Mouse (Mus musculus) layer of hippocampus, adult 6 months (tissue): ENCODE data around the gene Tmod4. TPM values are rescaled to one million over a fixed set of nuclear protein-coding genes. Genes with fewer than 3 reads are reported as not detected.

ENCODE experiments used
- long read RNA-seq, 2 experiments: library from polyadenylated mRNA; unstranded; transcript quantifications; one replicate each; pipeline ENCODE4 v2.0.0; 2019 to 2020
- microRNA-seq: library from miRNA; unstranded; fragments of <30 nt; microRNA quantifications from one replicate; pipeline ENCODE4 v1.2.0, GENCODE M21; 2020
- polyA plus RNA-seq: library from polyadenylated mRNA; unstranded; fragments of <200 nt; fragmentation: Nextera tagmentation; gene quantifications from 2 replicates; pipeline ENCODE4 v1.2.3, GENCODE M21; 2021

Gene Tmod4
- polyA plus RNA-seq, result 0.41 and 0.44 TPM in 2 replicates
- long read RNA-seq, experiment 1, result 0 reads
- long read RNA-seq, experiment 2, result 0 reads

GRCm38 (mm10) chr3:95124246-95124645, at the start of gene Tmod4:
Gene Tmod4 (plus strand): TSS chr3:95124476.

GRCm38 (mm10) chr3:95106338-95107117, 17.7 kb upstream of the Tmod4 start, which contains the start of gene Pip5k1a:
Gene Pip5k1a (minus strand): TSS chr3:95106930.

GRCm38 (mm10) chr3:95110911-95111726, 13.2 kb upstream of the Tmod4 start, which contains the start of gene Vps72:
Gene Vps72 (plus strand): TSS chr3:95111022.

GRCm38 (mm10) chr3:95133680-95134101, 9.4 kb downstream of the Tmod4 start, which contains the start of the genes Scnm1 and Lysmd1:
Gene Scnm1 (minus strand): TSS chr3:95134011.
Gene Lysmd1 (plus strand): TSS chr3:95134088.

GRCm38 (mm10) chr3:95141952-95142616, 17.8 kb downstream of the Tmod4 start, which contains the start of gene Tnfaip8l2:
Gene Tnfaip8l2 (minus strand): TSS chr3:95142360.

GRCm38 (mm10) chr3:95159987-95160963, 36.0 kb downstream of the Tmod4 start, which contains the start of gene Sema6c:
Gene Sema6c (plus strand): TSS chr3:95160457.

Small RNA genes within 50 kb of the gene (microRNA-seq; reads per million reads assigned to microRNA genes)
- gene Mir8099-1, result not detected

Other genes starting within 250 kb of the Tmod4 start
- gene Psmb4, start 237.5 kb upstream of the Tmod4 start, polyA plus RNA-seq, result 181 and 189 TPM in 2 replicates
- gene Selenbp1, start 191.4 kb upstream of the Tmod4 start, polyA plus RNA-seq, result 36.6 and 38.5 TPM in 2 replicates
- 2.5 and 2.6 TPM in 2 replicates for gene Rfx5, start 170.4 kb upstream of the Tmod4 start, polyA plus RNA-seq
- 9.2 and 10.6 TPM in 2 replicates for gene Pi4kb, start 149.7 kb upstream of the Tmod4 start, polyA plus RNA-seq
- gene Zfp687, start 109.0 kb upstream of the Tmod4 start, polyA plus RNA-seq, result 4.8 and 5.7 TPM in 2 replicates
- 232 and 236 TPM in 2 replicates for gene Psmd4, start 81.9 kb upstream of the Tmod4 start, polyA plus RNA-seq
- 11.3 and 13.1 TPM in 2 replicates for gene Pip5k1a, start 17.5 kb upstream of the Tmod4 start, polyA plus RNA-seq
- 42.0 and 50.9 TPM in 2 replicates for gene Vps72, start 13.5 kb upstream of the Tmod4 start, polyA plus RNA-seq
- 58.4 and 58.8 TPM in 2 replicates for gene Scnm1, start 9.5 kb downstream of the Tmod4 start, polyA plus RNA-seq
- gene Lysmd1, start 9.6 kb downstream of the Tmod4 start, polyA plus RNA-seq, result 9.2 and 11.4 TPM in 2 replicates
- 2.6 and 3.7 TPM in 2 replicates for gene Tnfaip8l2, start 17.9 kb downstream of the Tmod4 start, polyA plus RNA-seq
- 1.2 and 2.4 TPM in 2 replicates for gene Sema6c, start 36.0 kb downstream of the Tmod4 start, polyA plus RNA-seq
- gene Gabpb2, start 93.4 kb downstream of the Tmod4 start, polyA plus RNA-seq, result 0.60 and 0.73 TPM in 2 replicates
- gene Cdc42se1, start 104.3 kb downstream of the Tmod4 start, polyA plus RNA-seq, result 66.2 and 87.2 TPM in 2 replicates
- gene Mllt11, start 107.7 kb downstream of the Tmod4 start, polyA plus RNA-seq, result 286 and 302 TPM in 2 replicates
- 0.06 and 0.23 TPM in 2 replicates for gene Gm128, start 117.1 kb downstream of the Tmod4 start, polyA plus RNA-seq
- gene Bnipl, start 126.7 kb downstream of the Tmod4 start, polyA plus RNA-seq, result not detected in 2 replicates
- gene Mindy1, start 156.9 kb downstream of the Tmod4 start, polyA plus RNA-seq, result 19.7 and 19.9 TPM in 2 replicates
- 12.4 and 16.6 TPM in 2 replicates for gene Prune1, start 157.6 kb downstream of the Tmod4 start, polyA plus RNA-seq
- gene Anxa9, start 182.7 kb downstream of the Tmod4 start, polyA plus RNA-seq, result 0.15 and 0.19 TPM in 2 replicates
- 45.4 and 46.9 TPM in 2 replicates for gene Cers2, start 190.3 kb downstream of the Tmod4 start, polyA plus RNA-seq
- 7.9 and 9.7 TPM in 2 replicates for gene Setdb1, start 232.7 kb downstream of the Tmod4 start, polyA plus RNA-seq